Mouse (Mus musculus): ENCODE data around the gene Tbcd. TPM values are rescaled to one million over a fixed set of nuclear protein-coding genes. Genes with fewer than 3 reads are reported as not detected.

The Tbcd gene
- polyA plus RNA-seq, 1 experiment from 2014 or later: 40.8 TPM

DNA sequence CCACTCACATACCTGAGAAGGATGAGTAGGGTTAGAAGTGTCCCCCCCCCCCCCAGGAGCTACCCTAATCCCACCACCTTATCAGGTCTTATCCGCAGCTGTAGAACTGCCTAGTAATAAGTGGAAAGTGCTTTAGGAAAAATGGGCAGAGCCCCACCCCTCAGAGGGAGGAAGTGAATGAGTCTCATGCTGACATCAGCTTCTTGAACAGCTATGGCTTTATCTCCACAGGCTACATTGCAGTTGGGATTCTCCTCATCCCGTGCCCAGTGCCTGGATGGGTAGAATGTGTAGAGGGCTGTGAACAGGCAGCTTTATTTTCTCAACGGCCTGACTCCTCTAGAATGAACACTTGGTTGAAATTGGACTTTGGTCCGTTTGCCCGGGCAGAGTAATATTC, 95.5 kb downstream of the Tbcd start:
- Histone ChIP-seq H3K36me3 (ENCODE audit: insufficient read depth, low read length) (no peaks in the 10 kb centered on the region), H3K27me3 (ENCODE audit: insufficient read depth, low read length) (no peaks in the 10 kb centered on the region), H3K4me3 (ENCODE audit: low read length) (no peak overlapping the region), H3K27ac (ENCODE audit: low read length) (no peak overlapping the region), H3K4me1 (ENCODE audit: insufficient read depth, low read length) (peaks cover 42% of the 10 kb centered on the region), H3K9ac (replicated peaks; ENCODE audit: low read length) (no peak overlapping the region), H3K9me3 (ENCODE audit: low read length) (no peaks in the 10 kb centered on the region), H3K4me2 (replicated peaks; ENCODE audit: low read depth, low read length) (no peak overlapping the region)
- ATAC-seq (ENCODE audit: low FRiP score, low TSS enrichment): no peak
- WGBS: 91% methylated on average over 5 of the region's 5 CpGs

DNA sequence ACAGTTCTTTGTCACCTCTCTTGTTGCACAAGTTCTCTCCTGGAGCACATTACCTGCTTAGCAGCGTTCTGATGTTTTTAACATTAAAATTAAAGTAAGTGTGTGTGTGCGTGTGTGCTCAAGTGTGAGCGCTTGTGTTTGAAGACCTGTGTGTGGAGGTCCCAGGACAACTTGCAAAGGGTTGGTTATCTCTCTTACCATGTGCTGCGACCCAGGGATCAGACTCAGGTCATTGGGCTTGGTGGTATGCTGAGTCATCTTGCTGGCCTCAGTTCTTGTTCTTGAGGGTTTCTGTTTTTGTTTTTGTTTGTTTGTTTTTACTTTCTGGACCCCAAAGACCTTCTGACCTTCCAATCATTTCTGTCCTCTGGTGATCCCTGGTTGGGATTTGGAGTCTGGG, 96.2 kb downstream of the Tbcd start:
- Histone ChIP-seq H3K4me2 (replicated peaks; ENCODE audit: low read depth, low read length) (no peak overlapping the region), H3K27me3 (ENCODE audit: insufficient read depth, low read length) (no peaks in the 10 kb centered on the region), H3K27ac (ENCODE audit: low read length) (no peak overlapping the region), H3K4me3 (ENCODE audit: low read length) (no peak overlapping the region), H3K36me3 (ENCODE audit: insufficient read depth, low read length) (no peaks in the 10 kb centered on the region), H3K4me1 (ENCODE audit: insufficient read depth, low read length) (peaks cover 43% of the 10 kb centered on the region), H3K9ac (replicated peaks; ENCODE audit: low read length) (no peak overlapping the region), H3K9me3 (ENCODE audit: low read length) (no peaks in the 10 kb centered on the region)
- WGBS: 87% methylated on average over 4 of the region's 4 CpGs
- ATAC-seq (ENCODE audit: low FRiP score, low TSS enrichment): no peak

DNA sequence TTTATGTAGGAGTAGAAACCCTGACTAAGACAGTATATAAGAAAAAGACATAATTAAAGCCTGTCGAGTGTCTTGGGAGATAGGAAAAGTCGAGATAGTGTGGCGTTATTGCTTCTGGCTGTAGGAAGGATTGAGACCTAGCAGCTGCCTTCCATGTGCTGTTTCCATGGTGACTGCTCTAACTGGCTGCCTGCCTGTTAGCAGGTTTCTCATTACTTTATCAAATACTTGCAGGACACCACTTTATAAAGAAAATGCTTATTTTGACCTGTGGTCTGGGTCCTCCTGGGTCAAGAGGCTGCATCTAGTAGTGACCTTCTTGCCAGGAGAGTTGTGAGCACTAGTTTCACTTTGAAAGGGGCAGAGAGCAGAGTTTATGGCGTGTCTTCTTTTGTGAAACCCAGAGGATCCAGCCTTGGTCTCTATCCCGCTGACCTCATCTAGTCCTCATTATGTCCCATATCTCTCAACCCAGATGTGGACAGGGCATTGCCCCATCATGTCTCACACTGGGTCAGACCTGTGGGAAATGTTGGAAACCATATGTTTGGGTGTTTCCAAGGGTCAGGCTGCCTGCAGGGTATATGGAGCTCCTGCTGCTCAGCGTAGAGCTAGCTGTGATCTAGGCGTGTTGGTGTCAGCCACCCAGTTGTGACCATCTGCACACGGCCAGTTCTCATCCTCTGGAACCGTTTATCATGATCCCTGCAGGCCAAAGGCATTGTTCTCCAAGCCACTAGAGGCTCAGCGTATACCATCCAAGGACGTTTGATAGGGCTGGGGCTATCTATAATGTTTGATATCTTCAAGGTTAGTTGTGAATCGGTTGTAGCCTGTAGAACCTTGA, 97.5 kb downstream of the Tbcd start:
- 57% methylated on average over 12 of the region's 12 CpGs for WGBS
- H3K27ac ChIP-seq (ENCODE audit: low read length): peak overlapping the region; percentile 75
- H3K27me3 ChIP-seq (ENCODE audit: insufficient read depth, low read length): no peaks in the 10 kb centered on the region
- H3K36me3 ChIP-seq (ENCODE audit: insufficient read depth, low read length): no peaks in the 10 kb centered on the region
- peaks cover 42% of the 10 kb centered on the region for H3K4me1 ChIP-seq (ENCODE audit: insufficient read depth, low read length)
- no peaks in the 10 kb centered on the region for H3K9me3 ChIP-seq (ENCODE audit: low read length)
- peak; percentile 46; the same call in 1 of the 2 replicates for ATAC-seq (ENCODE audit: low FRiP score, low TSS enrichment)
- H3K4me2 ChIP-seq (replicated peaks; ENCODE audit: low read depth, low read length): no peak overlapping the region
- H3K9ac ChIP-seq (replicated peaks; ENCODE audit: low read length): no peak overlapping the region
- no peak overlapping the region for H3K4me3 ChIP-seq (ENCODE audit: low read length)

DNA sequence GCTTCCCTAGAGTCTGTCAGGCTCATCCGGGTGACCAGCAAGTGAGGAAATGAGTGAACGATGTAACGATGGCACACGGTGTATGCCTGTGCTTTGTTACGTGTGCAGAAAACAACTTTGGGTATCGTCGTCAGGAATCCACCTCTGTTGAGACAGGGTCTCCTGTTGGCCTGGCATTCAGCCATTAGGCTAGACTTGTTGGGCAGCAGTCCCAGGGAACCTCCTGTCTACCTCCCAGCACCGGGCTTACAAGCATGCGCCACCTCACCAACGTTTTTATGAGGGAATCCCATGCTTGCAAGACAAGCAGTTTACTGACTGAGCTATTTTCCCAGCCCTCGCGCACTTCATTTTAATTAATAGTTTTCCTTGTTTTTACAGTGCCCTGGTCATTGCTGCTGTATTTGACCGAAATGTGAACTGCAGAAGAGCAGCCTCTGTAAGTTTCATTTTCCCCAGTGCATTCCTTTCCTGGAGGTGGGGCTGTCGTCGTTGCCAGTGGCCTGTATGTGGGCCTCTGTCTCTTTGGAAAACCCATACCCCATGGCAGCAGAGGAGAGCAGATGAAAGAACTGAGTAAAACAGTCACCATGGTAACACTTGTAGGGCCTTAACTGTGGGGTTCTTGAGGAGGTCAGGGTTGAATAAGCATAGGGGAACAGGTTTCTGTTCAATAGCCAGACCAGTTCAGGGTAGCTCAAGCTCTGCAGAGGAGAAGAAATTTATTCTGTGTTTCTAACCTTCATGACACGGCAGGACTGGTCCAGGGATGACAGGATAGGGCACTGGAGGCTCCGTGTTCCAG, 98.3 kb downstream of the Tbcd start:
- no peaks in the 10 kb centered on the region for H3K27me3 ChIP-seq (ENCODE audit: insufficient read depth, low read length)
- H3K9ac ChIP-seq (replicated peaks; ENCODE audit: low read length): no peak overlapping the region
- no peaks in the 10 kb centered on the region for H3K36me3 ChIP-seq (ENCODE audit: insufficient read depth, low read length)
- H3K9me3 ChIP-seq (ENCODE audit: low read length): no peaks in the 10 kb centered on the region
- 39% methylated on average over 17 of the region's 17 CpGs for WGBS
- H3K4me3 ChIP-seq (ENCODE audit: low read length): no peak overlapping the region
- H3K27ac ChIP-seq (ENCODE audit: low read length): peak overlapping the region; percentile 75
- H3K4me1 ChIP-seq (ENCODE audit: insufficient read depth, low read length): peaks cover 37% of the 10 kb centered on the region
- peak overlapping the region; percentile 16; the same call in 1 of the 2 replicates for H3K4me2 ChIP-seq (replicated peaks; ENCODE audit: low read depth, low read length)
- peak; percentile 55; the same call in 1 of the 2 replicates for ATAC-seq (ENCODE audit: low FRiP score, low TSS enrichment)

DNA sequence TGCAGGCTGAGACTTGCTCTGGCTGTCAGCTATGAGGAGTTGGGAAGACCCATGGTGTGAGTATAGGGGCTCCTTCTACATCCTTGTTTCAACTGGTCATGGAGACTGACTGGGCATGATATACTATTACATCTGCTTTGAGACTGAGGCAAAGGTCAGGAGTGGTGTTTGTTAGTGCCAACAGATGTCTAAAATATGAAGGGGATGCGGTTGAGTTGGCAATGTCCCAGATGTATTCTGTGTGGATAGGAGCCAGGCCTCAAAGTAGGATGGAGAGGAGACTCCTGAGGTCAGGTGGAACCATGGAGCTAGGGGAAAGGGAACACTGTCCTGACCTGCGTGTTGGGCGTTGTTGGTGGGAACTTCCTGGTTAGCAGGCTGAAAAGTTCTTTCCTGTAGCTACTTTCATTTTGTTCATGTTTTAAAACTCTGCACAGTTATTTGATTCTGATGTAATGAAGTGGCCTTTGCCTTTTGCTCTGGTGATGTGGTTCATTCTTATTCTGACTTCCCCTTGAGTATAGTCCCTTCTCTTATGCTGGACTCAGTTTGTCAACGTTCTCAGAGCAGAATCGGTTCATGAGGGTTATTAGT, 99.6 kb downstream of the Tbcd start:
- 85% methylated on average over 5 of the region's 5 CpGs for WGBS
- ATAC-seq (ENCODE audit: low FRiP score, low TSS enrichment): no peak
- Histone ChIP-seq H3K4me2 (replicated peaks; ENCODE audit: low read depth, low read length) (no peak overlapping the region), H3K9ac (replicated peaks; ENCODE audit: low read length) (no peak overlapping the region), H3K4me3 (ENCODE audit: low read length) (no peak overlapping the region), H3K27me3 (ENCODE audit: insufficient read depth, low read length) (no peaks in the 10 kb centered on the region), H3K36me3 (ENCODE audit: insufficient read depth, low read length) (no peaks in the 10 kb centered on the region), H3K27ac (ENCODE audit: low read length) (no peak overlapping the region; the same call in 1 of the 2 replicates), H3K4me1 (ENCODE audit: insufficient read depth, low read length) (peaks cover 36% of the 10 kb centered on the region), H3K9me3 (ENCODE audit: low read length) (no peaks in the 10 kb centered on the region)

DNA sequence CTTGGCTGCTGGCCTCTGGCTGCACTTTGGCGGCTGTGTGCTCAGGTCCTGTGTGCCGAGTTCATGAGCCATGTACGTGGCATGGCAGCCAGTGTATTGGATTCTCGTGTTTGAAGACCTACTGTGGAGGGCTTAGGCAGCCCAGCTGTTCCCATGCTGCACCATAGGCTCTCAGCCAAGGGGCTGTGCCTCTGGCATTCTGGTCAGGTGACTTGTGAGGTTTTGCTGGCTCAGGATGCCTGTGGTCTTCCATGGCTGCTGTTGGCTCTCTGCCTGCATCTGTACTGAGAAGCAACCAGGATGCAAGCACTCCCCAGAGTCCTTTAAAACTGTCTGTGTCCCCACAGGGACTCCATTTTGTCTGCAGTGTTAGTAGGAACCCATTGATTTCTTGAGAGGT, 100.4 kb downstream of the Tbcd start:
- no peak overlapping the region for H3K4me2 ChIP-seq (replicated peaks; ENCODE audit: low read depth, low read length)
- H3K27ac ChIP-seq (ENCODE audit: low read length): peak overlapping the region; percentile 27; the same call in 1 of the 2 replicates
- no peaks in the 10 kb centered on the region for H3K36me3 ChIP-seq (ENCODE audit: insufficient read depth, low read length)
- no peaks in the 10 kb centered on the region for H3K9me3 ChIP-seq (ENCODE audit: low read length)
- H3K9ac ChIP-seq (replicated peaks; ENCODE audit: low read length): no peak overlapping the region
- H3K4me1 ChIP-seq (ENCODE audit: insufficient read depth, low read length): peaks cover 36% of the 10 kb centered on the region
- peak; percentile 10; the same call in 1 of the 2 replicates for ATAC-seq (ENCODE audit: low FRiP score, low TSS enrichment)
- 58% methylated on average over 4 of the region's 4 CpGs for WGBS
- H3K27me3 ChIP-seq (ENCODE audit: insufficient read depth, low read length): no peaks in the 10 kb centered on the region
- no peak overlapping the region for H3K4me3 ChIP-seq (ENCODE audit: low read length)

DNA sequence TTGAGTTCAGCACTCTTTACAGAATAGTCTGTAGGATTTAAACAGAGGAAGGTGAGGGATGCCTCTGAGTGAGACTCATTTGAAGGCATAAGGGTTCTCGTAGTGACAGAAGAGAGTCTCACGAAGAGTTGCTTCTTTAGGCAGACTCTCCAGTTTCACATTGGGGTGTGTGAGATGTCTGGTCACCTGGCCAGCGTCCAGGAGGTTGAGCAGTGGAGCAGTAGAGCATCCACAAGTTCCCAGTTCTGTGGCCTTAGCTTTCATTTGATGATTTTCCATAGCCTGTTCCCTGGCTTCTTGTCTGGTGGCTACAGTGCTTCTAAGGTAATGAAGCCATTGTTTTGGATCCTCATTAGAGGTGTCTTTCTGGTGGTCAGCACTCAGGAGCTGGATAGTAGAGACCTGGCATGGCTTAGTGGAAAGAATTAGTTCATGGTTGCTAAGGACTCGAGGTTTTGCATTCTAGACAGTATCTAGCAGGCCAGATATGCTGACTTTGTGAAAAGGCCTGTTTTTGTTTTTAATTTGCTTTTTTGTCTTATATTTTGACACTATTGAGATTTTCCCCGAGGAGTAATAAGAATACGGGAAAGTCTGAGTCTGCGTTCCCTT, 101.2 kb downstream of the Tbcd start:
- Histone ChIP-seq H3K4me2 (replicated peaks; ENCODE audit: low read depth, low read length) (no peak overlapping the region), H3K27me3 (ENCODE audit: insufficient read depth, low read length) (no peaks in the 10 kb centered on the region), H3K9me3 (ENCODE audit: low read length) (no peaks in the 10 kb centered on the region), H3K9ac (replicated peaks; ENCODE audit: low read length) (no peak overlapping the region), H3K36me3 (ENCODE audit: insufficient read depth, low read length) (peaks cover 5% of the 10 kb centered on the region; the same call in 1 of the 2 replicates), H3K27ac (ENCODE audit: low read length) (peak overlapping the region; percentile 30), H3K4me1 (ENCODE audit: insufficient read depth, low read length) (peaks cover 36% of the 10 kb centered on the region), H3K4me3 (ENCODE audit: low read length) (no peak overlapping the region)
- ATAC-seq (ENCODE audit: low FRiP score, low TSS enrichment): no peak
- WGBS: 77% methylated on average over 7 of the region's 7 CpGs

DNA sequence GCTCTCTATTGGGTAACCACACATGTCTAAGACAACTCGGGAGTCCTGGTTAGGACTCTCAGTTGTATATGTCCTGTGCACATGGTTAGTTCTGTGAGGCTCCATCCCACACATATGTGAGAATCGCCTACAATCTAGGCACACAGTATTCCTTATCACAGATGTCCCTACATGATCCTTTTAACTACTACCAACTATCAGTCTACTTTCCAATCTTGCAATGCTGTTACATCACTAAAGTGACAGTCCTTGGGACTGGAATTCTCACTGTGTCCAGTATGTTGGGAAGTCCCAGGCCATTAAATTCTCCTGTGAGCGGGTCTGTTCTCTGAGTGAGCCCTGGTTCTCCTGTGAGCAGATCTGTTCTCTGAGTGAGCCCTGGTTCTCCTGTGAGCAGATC, 101.7 kb downstream of the Tbcd start:
- ATAC-seq (ENCODE audit: low FRiP score, low TSS enrichment): no peak

DNA sequence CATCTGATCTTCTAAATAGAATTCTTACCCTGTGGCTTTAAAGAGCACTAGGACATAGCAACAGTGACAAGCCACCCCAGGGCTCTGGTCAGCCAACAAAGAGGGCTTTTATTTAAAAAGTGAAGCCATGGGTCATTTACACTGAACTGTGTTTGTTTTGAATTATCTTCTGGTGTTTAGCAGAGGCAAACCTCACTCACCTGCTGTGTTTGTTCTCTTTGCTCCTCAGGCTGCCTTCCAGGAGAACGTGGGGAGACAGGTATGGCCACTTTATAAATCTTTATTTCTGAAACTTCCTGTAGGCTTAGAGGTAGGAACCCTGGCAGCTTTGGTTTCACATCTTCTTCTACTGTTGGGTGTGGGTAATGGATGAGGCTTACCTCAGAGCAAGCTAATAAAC, 105.0 kb downstream of the Tbcd start:
- no peak overlapping the region for H3K4me3 ChIP-seq (ENCODE audit: low read length)
- WGBS: 82% methylated on average over 1 of the region's 1 CpGs
- no peaks in the 10 kb centered on the region for H3K27me3 ChIP-seq (ENCODE audit: insufficient read depth, low read length)
- peaks cover 7% of the 10 kb centered on the region; the same call in 1 of the 2 replicates for H3K4me1 ChIP-seq (ENCODE audit: insufficient read depth, low read length)
- H3K9me3 ChIP-seq (ENCODE audit: low read length): no peaks in the 10 kb centered on the region
- ATAC-seq (ENCODE audit: low FRiP score, low TSS enrichment): no peak
- no peak overlapping the region for H3K4me2 ChIP-seq (replicated peaks; ENCODE audit: low read depth, low read length)
- H3K36me3 ChIP-seq (ENCODE audit: insufficient read depth, low read length): peaks cover 6% of the 10 kb centered on the region; the same call in 1 of the 2 replicates
- H3K9ac ChIP-seq (replicated peaks; ENCODE audit: low read length): no peak overlapping the region
- no peak overlapping the region for H3K27ac ChIP-seq (ENCODE audit: low read length)

More for the DNA sequence above, 101.7 kb downstream of the Tbcd start:
- H3K36me3 ChIP-seq (ENCODE audit: insufficient read depth, low read length): peaks cover 6% of the 10 kb centered on the region; the same call in 1 of the 2 replicates
- H3K9ac ChIP-seq (replicated peaks; ENCODE audit: low read length): no peak overlapping the region
- no peak overlapping the region for H3K4me3 ChIP-seq (ENCODE audit: low read length)
- no peaks in the 10 kb centered on the region for H3K9me3 ChIP-seq (ENCODE audit: low read length)
- H3K4me1 ChIP-seq (ENCODE audit: insufficient read depth, low read length): peaks cover 32% of the 10 kb centered on the region
- no peak overlapping the region for H3K4me2 ChIP-seq (replicated peaks; ENCODE audit: low read depth, low read length)
- H3K27ac ChIP-seq (ENCODE audit: low read length): peak overlapping the region; percentile 30; the same call in 1 of the 2 replicates
- no peaks in the 10 kb centered on the region for H3K27me3 ChIP-seq (ENCODE audit: insufficient read depth, low read length)
- whole genome bisulfite sequencing: 92% methylated on average over 3 of the region's 3 CpGs

Measured in kidney, embryonic 16.5 days (tissue).